In genomic region chr12:40535655-40536618, GRCm38 (mm10) we compare ENCODE assay signal across 8 mouse cellular contexts.
A peak's percentile ranks its signal among the peaks of the same experiment; 100 is the strongest.
DNase-seq lines count a peak whose midpoint lies in the region; ATAC-seq lines count a peak whose summit lies in the region.

No protein-coding gene starts in this region.

- no peak overlapping the region for H3K4me2 ChIP-seq in heart, embryonic 13.5 days

- WGBS in heart, embryonic 13.5 days, result 74% methylated on average over 9 of the region's 9 CpGs

- H3K36me3 ChIP-seq in heart, embryonic 13.5 days, result no peaks in the 10 kb centered on the region

- no peak for DNase-seq in frontal cortex, postnatal 25 days (ENCODE audit: low spot score in 2 of 2)
- DNase-seq in 416B (ENCODE audit: low read depth), result peak; percentile 96
- DNase-seq in lung, postnatal 4 days, result peak; percentile 25 to 57
- DNase-seq in right cerebral cortex, postnatal 14 days, result no peak
- no peak for DNase-seq in testis, postnatal 14 days (ENCODE audit: low spot score)
- no peak for DNase-seq in adrenal gland, postnatal 4 days (ENCODE audit: low spot score in 2 of 2)

- no peak overlapping the region for H3K9ac ChIP-seq in heart, embryonic 13.5 days

- ATAC-seq in frontal cortex, adult (ENCODE audit: low TSS enrichment), result peak; percentile 48; the same call in 1 of the 2 replicates
- no peak for ATAC-seq in heart, embryonic 13.5 days (ENCODE audit: extremely low read depth, insufficient number of reproducible peaks, low FRiP score, low TSS enrichment)

- H3K4me1 ChIP-seq in heart, embryonic 13.5 days, result 0 out of 2 replicates have a peak, but pooled peaks cover 11% of the 10 kb centered on the region

- peak overlapping the region; percentile 54 for H3K27ac ChIP-seq in heart, embryonic 13.5 days (replicated peaks)

- no peaks in the 10 kb centered on the region for H3K27me3 ChIP-seq in heart, embryonic 13.5 days (replicated peaks)

- H3K4me3 ChIP-seq in heart, embryonic 13.5 days, result no peak overlapping the region

- no peaks in the 10 kb centered on the region for H3K9me3 ChIP-seq in heart, embryonic 13.5 days

Comparison
In these comparisons a context has a peak if more than half of its experiments do, and no peak if none do; other contexts are left out.
1. DNase-seq: peak in 416B (single experiment) and lung, postnatal 4 days (2 of 2); none in frontal cortex, postnatal 25 days (0 of 2), right cerebral cortex, postnatal 14 days (single experiment), testis, postnatal 14 days (single experiment) and adrenal gland, postnatal 4 days (0 of 2).